Mouse (Mus musculus): ENCODE measurements around the gene Mpig6b. TPM values are rescaled to one million over a fixed set of nuclear protein-coding genes. Genes with fewer than 3 reads are reported as not detected.

The Mpig6b gene
- polyA plus RNA-seq (2012; rRNA removed; ENCODE audit: low replicate concordance): 0.67 and 0.80 TPM in 2 replicates

GRCm38 (mm10) chr17:35066084-35066483, at the start of gene Mpig6b:
TSS of gene Mpig6b (minus strand) at chr17:35066184.

GRCm38 (mm10) chr17:35115046-35116019, 49.3 kb upstream of the Mpig6b start, which contains the start of gene Ly6g5b:
TSS of gene Ly6g5b (minus strand) at chr17:35115428.

GRCm38 (mm10) chr17:35108097-35108496, 42.1 kb upstream of the Mpig6b start, which contains the start of gene Ly6g5c:
TSS of gene Ly6g5c (plus strand) at chr17:35108279.

GRCm38 (mm10) chr17:35088825-35089644, 23.1 kb upstream of the Mpig6b start, which contains the start of gene Abhd16a:
TSS of gene Abhd16a (plus strand) at chr17:35089263.

GRCm38 (mm10) chr17:35085208-35085865, 19.4 kb upstream of the Mpig6b start, which contains the start of gene Ly6g6f:
TSS of gene Ly6g6f (minus strand) at chr17:35085610.

GRCm38 (mm10) chr17:35077786-35078233, 11.8 kb upstream of the Mpig6b start, which contains the start of gene Ly6g6d:
TSS of gene Ly6g6d (minus strand) at chr17:35078065.

GRCm38 (mm10) chr17:35076507-35077176, 10.7 kb upstream of the Mpig6b start, which contains the start of gene Ly6g6e:
TSS of gene Ly6g6e (plus strand) at chr17:35076902.

GRCm38 (mm10) chr17:35064951-35065947, 735 bp downstream of the Mpig6b start, which contains the start of gene Ly6g6c:
TSS of gene Ly6g6c (plus strand) at chr17:35065388.

GRCm38 (mm10) chr17:35058911-35059892, 6.8 kb downstream of the Mpig6b start, which contains the start of gene Ddah2:
TSS of gene Ddah2 (plus strand) at chr17:35059035.

GRCm38 (mm10) chr17:35049561-35050016, 16.4 kb downstream of the Mpig6b start, which contains the start of gene Clic1:
TSS of gene Clic1 (plus strand) at chr17:35049966.

GRCm38 (mm10) chr17:35046681-35047455, 19.1 kb downstream of the Mpig6b start, which contains the start of gene Msh5:
TSS of gene Msh5 (minus strand) at chr17:35046745.

GRCm38 (mm10) chr17:35027277-35028068, 38.5 kb downstream of the Mpig6b start, which contains the start of gene Sapcd1:
TSS of gene Sapcd1 (minus strand) at chr17:35028016.

GRCm38 (mm10) chr17:35016376-35016775, 49.6 kb downstream of the Mpig6b start, which contains the start of gene Vwa7:
TSS of gene Vwa7 (plus strand) at chr17:35016579.

